Mouse (Mus musculus) ES-E14 (cell line): ENCODE measurements at regions not wholly inside any gene's neighbourhood (a gene's known extent, or its start where the extent isn't known, plus 50 kb on each side); places are given as distances from the start of the nearest gene placed in this dataset.
A peak's percentile ranks its signal among the peaks of the same experiment; 100 is the strongest.

Experiments
- DNase-seq: peaks from one replicate; pipeline ENCODE4 v3.0.0-alpha.2; 2013; ENCODE audit warnings: low read depth, low spot score
- H3K27ac ChIP-seq: 2 replicates; pipeline ENCODE4 v1.5.1; 2012; ENCODE audit warnings: low read depth, mild to moderate bottlenecking, low read length, moderate library complexity, mixed read lengths; ENCODE audit not compliant: poor library complexity, insufficient read depth, severe bottlenecking
- H3K36me3 ChIP-seq: 2 replicates; pipeline ENCODE4 v1.6.1; 2012; ENCODE audit warnings: mild to moderate bottlenecking, low read length, moderate library complexity, mixed read lengths; ENCODE audit not compliant: control insufficient read depth, poor library complexity, insufficient read depth, severe bottlenecking
- H3K4me1 ChIP-seq, 2 experiments: fragments of 150-350 bp in 1 of 2; sonication (generic) in 1 of 2; 2 replicates each; pipeline ENCODE4 v1.6.1; 2012; ENCODE audit warnings: low read length in 2 of 2, mild to moderate bottlenecking in 1 of 2, mixed read lengths in 1 of 2; ENCODE audit not compliant: control insufficient read depth in 2 of 2, insufficient read depth in 2 of 2, poor library complexity in 1 of 2
- H3K4me3 ChIP-seq, 2 experiments: fragments of 150-350 bp in 1 of 2; sonication (generic) in 1 of 2; 2 replicates each; pipeline ENCODE4 v1.5.1; 2012; ENCODE audit warnings: low read length in 2 of 2, low read depth in 1 of 2, mild to moderate bottlenecking in 1 of 2, mixed read lengths in 1 of 2; ENCODE audit not compliant: insufficient read depth in 1 of 2, poor library complexity in 1 of 2, severe bottlenecking in 1 of 2
- H3K9ac ChIP-seq: 2 replicates; pipeline ENCODE4 v1.6.1; 2012; ENCODE audit warnings: low read depth, mild to moderate bottlenecking, low read length, mixed read lengths; ENCODE audit not compliant: poor library complexity, insufficient read depth, severe bottlenecking
- H3K9me3 ChIP-seq: fragments of 150-350 bp; sonication (generic); 2 replicates; pipeline ENCODE4 v1.6.1; 2012; ENCODE audit warnings: low read depth, mild to moderate bottlenecking, low read length; ENCODE audit not compliant: control insufficient read depth, insufficient read depth
- CHD2 ChIP-seq: IDR thresholded peaks from 2 replicates; pipeline ENCODE4 v1.6.1; 2014; ENCODE audit warnings: mild to moderate bottlenecking, low read depth, low read length, inconsistent platforms
- HCFC1 ChIP-seq: IDR thresholded peaks from 2 replicates; pipeline ENCODE4 v1.6.1; 2012; ENCODE audit warnings: low read length, inconsistent platforms, borderline replicate concordance; ENCODE audit not compliant: insufficient read depth
- MAFK ChIP-seq: IDR thresholded peaks from 2 replicates; pipeline ENCODE4 v1.6.1; 2014; ENCODE audit warnings: mild to moderate bottlenecking, low read depth, low read length, inconsistent platforms; ENCODE audit not compliant: insufficient read depth
- ZC3H11A ChIP-seq: IDR thresholded peaks from 2 replicates; pipeline ENCODE4 v1.6.1; 2012; ENCODE audit warnings: low read depth, mild to moderate bottlenecking, inconsistent platforms, low read length, borderline replicate concordance
- ZNF384 ChIP-seq: IDR thresholded peaks from 2 replicates; pipeline ENCODE4 v1.6.1; 2012; ENCODE audit warnings: low read depth, low read length, inconsistent platforms
- in situ Hi-C, 2 experiments: fragments of 600-800 bp; cut with MboI; formaldehyde crosslinking; loops; one replicate each; pipeline ENCODE4 v1.15.1; 2025; ENCODE audit warnings: low sequenced_read_pairs in 2 of 2, inconsistent platforms in 1 of 2; ENCODE audit not compliant: unreplicated experiment in 2 of 2

- no peak overlapping the region for H3K9ac ChIP-seq
- no peak for DNase-seq
- no peak overlapping the region for H3K4me3 ChIP-seq
- H3K36me3 ChIP-seq = no peaks in the 10 kb centered on the region
- no peak overlapping the region for H3K27ac ChIP-seq
- H3K4me1 ChIP-seq = no peaks in the 10 kb centered on the region
- H3K9me3 ChIP-seq = no peaks in the 10 kb centered on the region
- in situ Hi-C loops = no loop called here
- TF ChIP-seq ZNF384 = no peak
- no peak for TF ChIP-seq MAFK
- TF ChIP-seq HCFC1 = no peak
- TF ChIP-seq CHD2 = no peak
- no peak for TF ChIP-seq ZC3H11A
Measured at GRCm38 (mm10) chr12:42070401-42070800, 584.2 kb upstream of the Lrrn3 start.

GRCm38 (mm10) chr12:42063745-42064144 is 577.5 kb upstream of the Lrrn3 start:
- H3K36me3 ChIP-seq = no peaks in the 10 kb centered on the region
- TF ChIP-seq MAFK (no peak), ZNF384 (no peak), CHD2 (no peak), ZC3H11A (no peak), HCFC1 (no peak)
- in situ Hi-C loops = no loop called here
- no peaks in the 10 kb centered on the region for H3K9me3 ChIP-seq
- no peak overlapping the region for H3K4me3 ChIP-seq
- H3K9ac ChIP-seq = no peak overlapping the region
- no peaks in the 10 kb centered on the region for H3K4me1 ChIP-seq
- no peak for DNase-seq
- H3K27ac ChIP-seq = no peak overlapping the region

GRCm38 (mm10) chr12:42049056-42049455 is 562.8 kb upstream of the Lrrn3 start:
- no peak for TF ChIP-seq CHD2
- no peak for TF ChIP-seq HCFC1
- no peak for TF ChIP-seq MAFK
- no peak for TF ChIP-seq ZNF384
- no peak for TF ChIP-seq ZC3H11A
- in situ Hi-C loops = no loop called here
- H3K4me1 ChIP-seq = no peaks in the 10 kb centered on the region
- no peak overlapping the region for H3K4me3 ChIP-seq
- H3K36me3 ChIP-seq = no peaks in the 10 kb centered on the region
- DNase-seq = no peak
- H3K9ac ChIP-seq = no peak overlapping the region
- H3K27ac ChIP-seq = no peak overlapping the region
- no peaks in the 10 kb centered on the region for H3K9me3 ChIP-seq

GRCm38 (mm10) chr12:42027874-42028273 is 541.6 kb upstream of the Lrrn3 start:
- in situ Hi-C loops = no loop called here
- DNase-seq = no peak
- no peak for TF ChIP-seq ZNF384
- no peak for TF ChIP-seq ZC3H11A
- no peak for TF ChIP-seq MAFK
- no peak for TF ChIP-seq HCFC1
- TF ChIP-seq CHD2 = no peak
- Histone ChIP-seq H3K36me3 (no peaks in the 10 kb centered on the region), H3K4me1 (no peaks in the 10 kb centered on the region), H3K27ac (no peak overlapping the region), H3K4me3 (no peak overlapping the region), H3K9ac (no peak overlapping the region), H3K9me3 (no peaks in the 10 kb centered on the region)

GRCm38 (mm10) chr12:42017506-42017905 is 531.3 kb upstream of the Lrrn3 start:
- in situ Hi-C loops = no loop called here
- Histone ChIP-seq H3K36me3 (no peaks in the 10 kb centered on the region), H3K9me3 (no peaks in the 10 kb centered on the region), H3K4me1 (0 out of 4 replicates have a peak, but pooled peaks cover 0 to 2% of the 10 kb centered on the region in 2 experiments), H3K9ac (no peak overlapping the region), H3K4me3 (no peak overlapping the region), H3K27ac (no peak overlapping the region)
- no peak for TF ChIP-seq HCFC1
- TF ChIP-seq ZNF384 = no peak
- no peak for TF ChIP-seq ZC3H11A
- DNase-seq = peak; percentile 13
